Mouse (Mus musculus) retina, adult 2 months (tissue): Measurements from ENCODE around the gene Tmod1.

Experiments
- DNase-seq: peaks from one replicate; pipeline ENCODE4 v3.0.0-alpha.2; 2012; ENCODE audit warnings: low read depth, low spot score

Gene Tmod1

DNA sequence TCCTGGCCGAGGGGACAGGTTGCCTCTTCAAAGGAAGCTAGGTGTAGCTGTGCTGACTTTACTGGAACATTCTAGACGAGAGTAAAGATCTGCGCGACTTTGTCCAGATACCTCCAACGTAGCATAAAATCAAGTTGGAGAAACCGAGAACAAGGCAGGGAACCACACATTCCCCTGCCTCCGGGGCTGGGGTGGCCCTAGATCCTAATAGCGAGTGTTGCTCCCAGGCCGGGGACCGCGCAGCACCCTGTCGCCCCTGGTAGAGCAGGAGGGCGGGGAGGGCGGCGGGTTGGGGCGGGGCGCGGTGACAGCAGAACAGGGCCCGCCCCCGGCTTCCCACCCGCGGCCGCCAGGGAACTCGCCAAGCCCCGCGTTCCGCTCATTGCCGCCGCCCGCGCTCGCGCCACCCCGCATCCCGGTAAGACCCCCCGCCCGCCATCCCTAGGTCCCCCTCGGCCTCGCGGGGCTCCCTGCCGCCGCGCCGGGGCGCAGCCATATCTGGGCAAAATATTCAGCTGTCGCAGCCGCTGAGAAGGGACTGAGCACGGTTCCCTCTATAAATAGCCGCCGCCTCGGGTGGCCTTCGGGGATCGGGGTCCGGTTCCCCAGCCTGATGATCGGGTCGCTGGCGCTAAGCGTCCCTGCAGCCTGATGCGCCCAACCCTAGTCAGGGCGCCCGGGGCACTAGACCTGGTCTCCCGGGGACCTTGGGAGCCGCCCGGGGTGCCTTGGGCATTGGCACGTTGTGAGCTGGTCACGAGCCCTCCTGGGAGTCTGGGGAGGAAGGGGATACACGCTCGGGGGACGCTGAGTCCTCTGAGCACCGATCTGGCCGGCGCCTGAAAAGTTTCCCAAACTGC, at the start of gene Tmod1:
Gene Tmod1 (plus strand): TSS at position 44 of the 860 bp plus-strand sequence.
- no peak for DNase-seq

DNA sequence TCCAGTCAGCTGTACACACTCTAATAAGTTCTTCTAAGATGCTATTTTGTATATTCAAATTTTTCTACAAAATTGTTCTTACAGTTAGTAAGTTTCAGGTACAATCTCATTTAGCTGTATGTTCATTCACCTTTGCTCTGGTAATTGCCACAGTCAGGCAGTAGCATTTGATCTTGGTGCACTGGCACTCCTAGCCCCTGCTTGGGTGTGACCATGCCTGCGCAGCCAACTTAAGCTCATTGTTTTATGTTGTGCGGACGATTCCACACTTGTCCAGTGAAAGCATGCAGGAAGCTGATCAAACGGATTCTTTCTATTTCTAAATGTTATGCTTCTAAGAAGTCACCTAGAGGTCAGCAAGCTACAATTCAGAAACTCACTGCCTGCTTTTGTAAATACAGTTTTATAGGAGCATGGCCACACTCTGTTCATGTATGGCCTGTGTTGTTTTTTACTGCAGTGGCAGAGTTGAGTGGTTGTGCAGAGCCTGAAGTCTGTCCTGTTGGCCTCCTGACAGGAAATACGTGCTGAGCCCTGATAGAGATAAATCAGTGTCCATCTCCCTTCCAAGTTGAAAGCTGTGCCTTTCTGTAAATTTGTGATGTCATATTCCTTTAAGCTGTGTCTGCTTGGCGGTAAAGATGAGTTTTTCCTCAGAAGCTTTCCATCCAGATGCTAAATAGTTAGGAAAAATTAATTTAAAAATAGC, 48.2 kb upstream of the Tmod1 start:
- no peak for DNase-seq

DNA sequence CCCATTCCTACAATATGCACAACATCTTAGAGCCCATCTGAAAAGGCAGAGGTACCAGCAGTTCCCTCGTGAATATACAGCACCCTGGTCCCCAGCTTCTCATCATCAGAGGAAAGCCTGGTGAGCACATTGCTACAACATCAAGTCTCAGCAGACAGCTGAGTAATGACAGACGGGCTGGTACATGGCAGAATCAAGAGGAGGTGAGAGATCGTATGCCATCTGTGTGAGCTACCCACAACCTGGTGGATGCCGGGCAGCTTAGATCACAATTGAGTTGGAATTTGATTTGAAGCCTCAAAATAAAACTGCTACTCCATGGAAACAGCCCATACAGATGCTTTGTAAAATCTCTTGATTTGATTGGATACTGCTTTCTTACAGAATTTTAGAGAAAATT, 40.2 kb upstream of the Tmod1 start:
- DNase-seq, result no peak

DNA sequence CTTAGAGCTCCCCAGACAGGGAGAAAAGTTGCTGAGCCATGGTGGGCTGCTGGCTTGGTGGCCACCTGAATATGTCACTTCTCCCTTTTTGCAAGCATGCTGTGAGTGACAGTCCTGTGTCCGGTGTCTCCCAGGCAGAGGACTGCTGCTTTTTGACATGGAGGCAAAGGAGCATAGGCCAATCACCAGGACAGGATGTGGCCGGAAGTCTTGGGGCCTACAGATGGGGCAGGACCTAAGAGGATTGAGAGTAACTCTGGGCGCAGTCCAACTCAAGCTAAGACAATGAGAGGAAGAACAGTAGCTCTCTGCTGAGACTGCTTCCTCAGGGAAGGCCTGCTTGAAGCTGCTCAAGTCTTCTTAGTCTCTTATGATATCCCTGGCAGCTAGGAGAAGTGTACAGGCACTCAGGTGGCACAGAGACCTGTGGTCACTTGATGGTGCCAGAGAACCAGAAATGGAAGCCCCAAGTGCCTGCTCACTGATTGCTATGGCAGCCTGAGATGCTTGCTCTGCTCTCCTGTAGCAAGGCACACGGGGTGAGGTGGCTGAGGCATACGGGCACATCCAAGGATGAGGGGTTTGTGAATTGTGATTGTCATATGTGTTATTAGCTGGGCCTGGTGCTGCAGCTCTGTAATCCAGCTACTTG, 30.5 kb upstream of the Tmod1 start:
- DNase-seq, result no peak

GRCm38 (mm10) chr4:46011698-46012097, 27.0 kb upstream of the Tmod1 start:
- DNase-seq, result no peak

- DNase-seq, result no peak
Measured at GRCm38 (mm10) chr4:46015605-46016004, 23.1 kb upstream of the Tmod1 start.

- DNase-seq, result no peak
Measured at GRCm38 (mm10) chr4:46023021-46023481, 15.7 kb upstream of the Tmod1 start.

DNA sequence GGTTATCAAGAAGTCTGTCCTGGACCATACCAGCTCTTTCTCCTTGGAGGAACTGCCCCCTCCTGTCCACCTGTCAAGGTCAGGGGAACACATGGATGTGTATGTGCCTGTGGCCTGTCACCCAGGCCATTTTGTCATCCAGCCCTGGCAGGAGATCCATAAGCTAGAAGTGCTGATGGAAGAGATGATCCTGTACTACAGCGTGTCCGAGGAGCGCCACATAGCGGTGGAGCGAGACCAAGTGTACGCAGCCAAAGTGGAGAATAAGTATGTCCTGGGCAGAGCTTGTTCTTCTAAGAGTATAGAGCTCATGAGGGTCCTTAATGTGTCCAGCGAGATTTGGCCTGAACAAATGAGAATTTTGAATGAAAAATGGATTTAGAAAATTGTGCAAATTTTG, 12.8 kb upstream of the Tmod1 start:
- no peak for DNase-seq

DNA sequence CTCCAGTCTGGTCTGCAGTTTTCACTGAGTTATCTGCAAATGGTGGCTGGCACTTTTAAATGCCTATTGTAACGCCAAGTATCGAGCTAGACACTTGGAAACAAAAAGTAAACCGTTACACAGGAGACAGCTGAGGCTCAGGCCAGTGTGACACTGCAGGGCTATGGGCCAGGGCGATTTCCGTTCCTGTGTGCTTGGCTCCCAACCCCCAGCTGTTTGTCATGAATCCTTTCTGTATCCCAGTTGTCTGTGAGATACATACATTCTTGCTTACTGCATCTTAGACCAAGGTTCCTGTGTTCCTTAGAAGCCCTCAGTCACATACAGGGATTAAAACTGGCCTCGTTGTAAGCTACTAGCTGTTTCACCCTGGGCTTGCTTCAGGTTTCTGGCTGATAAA, 10.5 kb upstream of the Tmod1 start:
- DNase-seq, result no peak

GRCm38 (mm10) chr4:46028781-46029180, 10.0 kb upstream of the Tmod1 start:
- no peak for DNase-seq

DNA sequence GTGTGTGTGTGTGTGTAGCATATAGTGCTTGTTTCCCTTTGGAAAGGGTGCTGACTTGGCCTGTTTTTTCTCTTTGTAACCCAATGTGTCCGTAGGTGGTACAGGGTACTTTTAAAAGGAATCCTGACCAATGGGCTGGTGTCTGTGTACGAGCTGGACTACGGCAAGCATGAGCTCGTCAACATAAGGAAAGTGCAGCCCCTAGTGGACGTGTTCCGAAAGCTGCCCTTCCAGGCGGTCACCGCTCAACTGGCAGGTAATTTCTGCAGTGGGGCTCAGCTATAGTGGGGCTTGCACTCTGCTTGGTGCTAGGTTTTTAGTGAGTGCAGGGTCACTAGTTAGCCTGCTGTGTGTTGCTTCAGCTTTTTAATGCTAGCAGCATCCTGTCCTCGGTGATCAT, 9.2 kb upstream of the Tmod1 start:
- no peak for DNase-seq

DNA sequence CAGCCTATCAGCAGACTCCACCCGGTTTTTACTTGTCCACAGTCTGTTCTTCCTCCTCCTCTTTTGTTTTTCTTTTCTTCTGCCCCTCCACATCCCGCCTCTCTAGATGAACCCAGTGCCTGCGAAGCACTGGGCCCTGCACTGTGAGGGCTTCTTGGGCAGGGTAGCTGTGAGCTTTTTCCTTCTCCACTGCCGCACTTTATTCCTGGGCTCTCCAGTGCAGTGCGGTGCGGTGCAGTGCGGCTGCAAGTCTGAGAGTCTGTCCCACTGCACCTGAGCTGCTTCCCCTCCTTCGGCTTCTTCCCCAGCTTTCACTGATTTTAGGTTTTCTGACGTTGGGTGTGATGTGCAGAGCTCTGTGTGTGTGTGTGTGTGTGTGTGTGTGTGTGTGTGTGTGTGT, 6.3 kb upstream of the Tmod1 start:
- DNase-seq, result no peak

DNA sequence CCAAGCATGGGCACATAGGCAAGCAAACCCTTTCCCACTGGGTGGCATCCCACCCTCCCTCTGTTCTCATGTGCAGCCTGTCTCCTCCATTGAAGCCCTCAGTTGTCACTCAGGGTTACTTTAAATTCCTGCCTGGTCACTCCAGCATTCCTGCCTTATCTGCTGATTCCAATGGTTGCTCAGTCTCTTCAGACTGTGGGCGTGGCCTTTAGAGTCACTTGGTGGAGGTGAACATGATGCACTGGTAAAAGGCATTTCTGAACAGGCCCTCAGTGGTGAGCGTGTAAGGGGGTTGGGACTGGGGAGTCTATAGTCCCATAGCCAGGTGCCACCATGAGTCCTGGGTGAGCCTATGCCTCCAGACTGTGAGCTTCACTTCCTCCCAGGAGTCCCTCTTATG, 5.5 kb upstream of the Tmod1 start:
- no peak for DNase-seq

DNA sequence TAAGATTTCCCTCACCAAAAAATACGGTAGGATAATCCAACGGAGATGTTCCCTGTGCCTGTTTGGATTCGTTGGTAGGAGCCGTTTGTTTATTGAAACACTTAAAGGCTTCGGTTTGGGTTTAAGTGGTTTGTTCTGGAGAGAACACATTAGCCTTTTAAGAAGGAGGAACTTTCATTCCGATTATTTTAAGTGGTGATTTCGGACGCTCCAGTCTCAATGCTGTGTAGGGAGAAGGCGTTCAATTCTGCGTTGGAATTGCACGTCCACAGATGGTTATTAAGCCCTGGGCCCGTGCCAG, 194 bp upstream of the Tmod1 start:
- no peak for DNase-seq

- no peak for DNase-seq
Measured at GRCm38 (mm10) chr4:46039899-46040298, 1.2 kb downstream of the Tmod1 start.

DNA sequence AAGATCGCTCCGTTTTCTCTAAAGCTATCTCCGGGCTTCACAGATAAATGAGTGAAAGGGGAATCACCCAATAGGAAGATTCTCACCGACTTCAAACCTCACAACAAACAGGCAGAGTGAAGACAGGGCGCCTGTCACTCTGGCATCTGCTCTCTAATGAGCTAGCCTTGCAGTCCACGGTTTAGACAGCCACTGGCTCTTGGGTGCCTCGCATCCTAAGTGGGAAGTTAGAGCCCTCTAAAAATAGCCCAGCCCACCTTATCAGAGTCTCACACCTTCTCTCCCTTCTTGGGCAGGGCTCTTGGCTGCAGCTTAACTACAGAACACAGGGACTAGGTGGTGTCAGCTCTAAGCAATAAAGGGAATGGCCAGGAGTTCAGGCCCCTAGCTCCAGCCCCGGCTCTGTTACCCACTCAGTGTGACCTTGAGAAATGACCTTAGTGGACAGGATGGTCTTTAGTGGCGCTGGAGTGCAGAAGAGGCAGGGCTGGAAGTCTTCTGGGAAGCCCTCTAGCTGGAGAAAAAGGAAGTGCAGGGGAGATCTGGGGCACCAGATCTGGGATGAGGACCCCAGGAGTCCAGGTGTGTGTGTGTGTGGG, 2.0 kb downstream of the Tmod1 start:
- no peak for DNase-seq

DNA sequence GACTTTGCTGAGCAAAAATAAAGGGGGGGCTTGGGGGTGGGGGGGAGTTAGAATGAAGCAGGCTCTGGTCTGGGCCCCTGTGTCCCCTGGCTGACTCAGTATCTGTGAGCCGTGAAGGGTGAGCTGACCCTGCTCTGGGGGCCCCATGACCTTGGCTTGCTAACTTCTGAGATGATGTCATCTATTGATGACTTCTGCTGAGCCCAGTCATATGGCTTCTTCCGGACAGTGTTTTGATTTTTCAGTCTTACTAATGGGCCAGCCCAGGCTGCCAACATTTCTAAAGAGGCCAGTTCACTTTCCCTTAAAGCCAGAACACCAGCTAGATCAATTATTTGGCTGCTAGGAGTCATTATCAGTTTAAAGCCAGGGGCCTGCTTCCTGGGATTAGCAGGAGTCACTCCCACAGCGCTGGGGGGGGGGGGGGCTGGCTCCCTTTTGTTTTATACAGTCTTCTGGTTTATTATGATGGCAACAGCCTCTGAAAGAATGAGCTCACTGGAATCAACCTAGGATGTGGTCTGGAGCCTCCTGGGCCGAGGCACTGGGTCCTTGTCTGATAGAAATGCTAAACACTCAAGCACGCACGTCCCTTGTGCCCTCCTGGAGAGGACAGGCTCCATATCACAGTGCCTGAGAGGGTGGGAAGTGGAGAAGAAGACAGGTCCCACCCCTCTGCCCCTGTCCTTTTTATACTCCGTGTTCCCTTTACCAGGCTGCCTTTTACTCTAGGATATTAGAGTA, 3.2 kb downstream of the Tmod1 start:
- no peak for DNase-seq

DNA sequence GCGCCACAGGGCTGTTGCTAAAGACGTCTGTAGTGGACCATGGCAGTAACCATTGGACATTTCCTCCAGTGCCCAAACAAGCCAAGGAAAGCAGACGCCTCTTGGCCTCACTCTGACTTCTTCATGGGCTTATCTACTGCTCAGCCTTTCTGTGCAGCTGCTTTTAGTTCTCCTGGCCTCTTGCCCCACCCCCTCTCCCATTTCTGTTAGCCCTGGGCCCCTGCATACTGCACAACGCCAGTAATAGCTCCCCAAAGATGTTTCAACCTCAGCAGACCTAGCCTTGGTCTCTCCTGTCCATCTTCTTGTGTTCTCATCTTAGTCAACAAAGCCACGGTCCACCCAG, 3.7 kb downstream of the Tmod1 start:
- DNase-seq, result no peak

- DNase-seq, result no peak
Measured at GRCm38 (mm10) chr4:46043361-46043760, 4.6 kb downstream of the Tmod1 start.

GRCm38 (mm10) chr4:46047971-46048370, 9.2 kb downstream of the Tmod1 start:
- no peak for DNase-seq

- no peak for DNase-seq
Measured at GRCm38 (mm10) chr4:46048418-46048817, 9.7 kb downstream of the Tmod1 start.
